Mouse (Mus musculus): ENCODE measurements around the gene Scgb2b26. TPM values are rescaled to one million over a fixed set of nuclear protein-coding genes. Genes with fewer than 3 reads are reported as not detected.
"Not testable (repeated sequence)": the region's sequence is repeated elsewhere in the genome, so short reads cannot be mapped to it uniquely, and the experiment has no call there.

The Scgb2b26 gene
- total RNA-seq (2021) = not detected
- long read RNA-seq, experiment 1 = 0 reads
- long read RNA-seq, experiment 2 = 0 reads

DNA sequence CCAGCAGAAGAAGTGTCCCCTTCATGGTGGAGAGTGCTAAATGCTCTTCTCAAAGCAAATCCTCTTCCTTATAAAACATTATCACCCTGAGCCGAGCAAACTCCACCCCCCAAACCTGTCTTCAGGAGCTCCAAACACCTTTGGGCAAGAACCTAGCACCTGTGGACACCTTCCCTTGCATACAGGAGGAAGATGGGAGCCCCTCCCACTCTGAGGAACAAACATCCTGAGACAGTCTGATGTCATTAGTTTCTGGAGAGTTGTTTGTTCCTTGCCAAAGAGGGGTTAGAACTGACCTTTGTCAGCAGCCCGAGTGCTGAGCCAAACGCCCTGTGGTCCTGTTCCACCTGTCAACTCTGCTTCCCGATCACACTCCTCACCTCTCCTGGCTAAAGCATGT is at the start of gene Scgb2b26:
Gene Scgb2b26, minus strand, starts transcription at position 101 of the 400 bp plus-strand sequence.
- no peak for DNase-seq (ENCODE audit: low spot score in 2 of 2)

DNA sequence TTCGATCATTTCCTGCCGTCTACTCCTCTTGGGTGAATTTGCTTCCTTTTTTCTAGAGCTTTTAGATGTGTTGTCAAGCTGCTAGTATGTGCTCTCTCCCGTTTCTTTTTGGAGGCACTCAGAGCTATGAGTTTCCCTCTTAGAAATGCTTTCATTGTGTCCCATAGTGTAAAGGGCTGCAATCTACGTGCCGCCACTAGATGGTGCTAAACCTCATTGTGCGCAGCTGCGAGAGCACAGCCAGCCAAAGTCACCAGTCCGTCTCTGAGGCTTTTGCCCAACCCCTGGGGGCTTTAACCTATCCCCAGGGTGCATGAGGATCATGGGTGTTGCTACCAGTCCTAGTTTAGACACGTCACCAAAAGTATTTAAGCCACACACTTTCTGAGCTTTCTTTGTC is 37.4 kb upstream of the Scgb2b26 start:
- DNase-seq (ENCODE audit: low spot score in 2 of 2) = not testable (repeated sequence)

DNA sequence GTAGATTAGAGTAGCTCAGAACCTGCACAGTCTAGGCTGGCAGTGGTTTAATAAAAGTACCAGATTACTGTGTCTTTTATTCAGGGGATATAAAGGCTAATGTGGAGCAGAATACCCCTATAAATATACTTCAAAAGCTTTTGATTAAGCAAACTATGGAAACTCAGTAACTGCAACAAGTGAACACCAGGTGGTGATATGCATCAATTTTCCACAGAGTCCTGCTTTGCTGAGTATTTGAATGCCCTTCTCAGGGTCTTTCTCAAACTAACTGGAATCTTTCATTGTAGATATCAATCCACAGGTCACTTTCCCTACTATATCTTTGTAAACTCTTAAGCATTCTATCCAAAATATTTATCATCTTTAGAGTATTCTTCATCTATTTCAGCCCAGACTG is 41.9 kb downstream of the Scgb2b26 start:
- no peak for DNase-seq (ENCODE audit: low spot score in 2 of 2)

DNA sequence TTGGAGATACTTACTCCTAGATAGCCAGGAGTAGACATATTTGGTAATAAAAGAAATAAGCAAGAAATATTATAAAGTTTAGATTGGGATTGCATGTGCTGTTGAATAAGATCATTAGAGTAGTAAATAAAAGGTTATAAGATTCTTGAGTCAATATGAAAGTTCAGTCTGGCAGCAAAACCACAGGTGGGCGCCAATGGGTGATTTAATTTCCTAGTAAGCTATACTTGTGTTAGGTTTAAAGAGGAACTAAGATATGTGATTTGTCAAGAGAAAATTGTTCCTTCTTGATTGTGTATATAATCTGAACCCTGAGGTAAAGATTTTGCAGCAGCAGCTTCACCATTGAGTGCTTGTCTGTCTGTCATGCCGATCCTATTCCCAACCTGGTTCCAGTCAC is 44.0 kb downstream of the Scgb2b26 start:
- DNase-seq (ENCODE audit: low spot score in 2 of 2) = no peak

DNA sequence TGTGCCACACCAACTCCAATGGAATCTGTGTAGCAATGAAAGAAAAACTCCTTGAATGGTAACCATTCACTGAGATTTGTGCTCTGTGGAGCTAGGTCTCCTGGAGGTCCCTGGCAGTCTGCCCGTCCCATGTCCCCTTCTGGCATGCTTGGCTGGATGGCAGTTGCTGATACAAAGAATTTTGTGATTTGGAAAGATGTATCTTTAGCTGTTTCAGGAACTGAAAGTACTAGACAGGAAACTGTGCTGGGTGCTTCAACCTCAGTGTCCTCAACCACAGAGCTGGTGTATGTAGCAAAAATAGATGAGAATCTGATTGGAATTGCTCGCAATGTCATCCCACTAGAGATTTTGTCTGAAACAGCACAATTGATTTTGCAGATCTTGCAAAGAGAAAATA is 44.8 kb downstream of the Scgb2b26 start:
- DNase-seq (ENCODE audit: low spot score in 2 of 2) = no peak

Other genes with a start within 250 kb of the Scgb2b26 start
- gene Scgb2b24, start 205.7 kb downstream of the Scgb2b26 start, total RNA-seq (2021) = not detected
- not detected for gene Scgb1b24, start 201.2 kb downstream of the Scgb2b26 start, total RNA-seq (2021)
- not detected for gene Scgb2b27, start 68.9 kb upstream of the Scgb2b26 start, total RNA-seq (2021)
- gene Scgb1b27, start 76.4 kb upstream of the Scgb2b26 start, total RNA-seq (2021) = not detected
- not detected for gene Scgb1b30, start 150.4 kb upstream of the Scgb2b26 start, total RNA-seq (2021)
- gene Wtip, start 188.2 kb upstream of the Scgb2b26 start, total RNA-seq (2021) = 10 to 100 TPM; 40.7 to 43.5 TPM
- gene Uba2, start 224.6 kb upstream of the Scgb2b26 start, total RNA-seq (2021) = 100 to 1,000 TPM; 101 to 107 TPM